Mouse (Mus musculus) small intestine, adult 2 months (tissue): Measurements from ENCODE around the gene Cdc14a. TPM values are rescaled to one million over a fixed set of nuclear protein-coding genes. Genes with fewer than 3 reads are reported as not detected.
A peak's percentile ranks its signal among the peaks of the same experiment; 100 is the strongest.

ENCODE experiments used
- H3K27ac ChIP-seq: fragments of 200-500 bp; 2 replicates; pipeline ENCODE4 v1.5.1; 2012; ENCODE audit warnings: low read depth, low read length, control low read depth, inconsistent platforms; ENCODE audit not compliant: insufficient read depth
- H3K27me3 ChIP-seq: fragments of 200-500 bp; 2 replicates; pipeline ENCODE4 v1.6.1; 2012; ENCODE audit warnings: mild to moderate bottlenecking, moderate library complexity, low read length, inconsistent platforms; ENCODE audit not compliant: control insufficient read depth, insufficient read depth
- H3K36me3 ChIP-seq: fragments of 200-500 bp; 2 replicates; pipeline ENCODE4 v1.6.1; 2012; ENCODE audit warnings: mild to moderate bottlenecking, low read length, control low read depth, inconsistent platforms; ENCODE audit not compliant: control insufficient read depth, insufficient read depth
- H3K4me1 ChIP-seq: fragments of 200-500 bp; 2 replicates; pipeline ENCODE4 v1.6.1; 2012; ENCODE audit warnings: low read length, inconsistent platforms, mixed read lengths; ENCODE audit not compliant: control insufficient read depth, insufficient read depth, insufficient read length
- H3K4me3 ChIP-seq: fragments of 200-500 bp; 2 replicates; pipeline ENCODE4 v1.5.1; 2012; ENCODE audit warnings: low read depth, mild to moderate bottlenecking, control low read depth, inconsistent platforms, low read length, moderate library complexity
- CTCF ChIP-seq: fragments of 200-500 bp; IDR thresholded peaks from 2 replicates; pipeline ENCODE4 v1.5.1; 2012; ENCODE audit warnings: low read depth, mild to moderate bottlenecking, control low read depth, inconsistent platforms, low read length, moderate library complexity, mixed read lengths; ENCODE audit not compliant: insufficient replicate concordance, insufficient read length; ENCODE audit errors: extremely low read depth
- POLR2A ChIP-seq: fragments of 200-500 bp; IDR thresholded peaks from 2 replicates; pipeline ENCODE4 v1.6.1; 2012; ENCODE audit warnings: low read depth, mild to moderate bottlenecking, control low read depth, inconsistent platforms, low read length, moderate library complexity
- WGBS: fragments of 180-500 bp; shearing (Covaris S2); methylation state at CpG from one replicate; pipeline ENCODE4 v1.1.7; 2018; 5-methylcytosine and 5-hydroxymethylcytosine counted together
- polyA plus RNA-seq: library from polyadenylated mRNA; depleted of rRNA; stranded (reverse); fragments of >200 nt; gene quantifications from 2 replicates; pipeline ENCODE4 v1.2.3, GENCODE M21; 2012

Gene Cdc14a
- polyA plus RNA-seq, 1 experiment: 8.6 TPM

GRCm38 (mm10) chr3:116398543-116398942 lies 25.3 kb downstream of the Cdc14a start:
- TF ChIP-seq CTCF (no peak), POLR2A (no peak)
- WGBS: 84% methylated on average over 10 of the region's 10 CpGs

GRCm38 (mm10) chr3:116397976-116398375 lies 25.9 kb downstream of the Cdc14a start:
- H3K4me3 ChIP-seq: no peak overlapping the region
- H3K27ac ChIP-seq: no peak overlapping the region
- no peaks in the 10 kb centered on the region for H3K27me3 ChIP-seq
- peaks cover 8% of the 10 kb centered on the region for H3K4me1 ChIP-seq
- TF ChIP-seq CTCF (no peak), POLR2A (no peak)
- 88% methylated on average over 7 of the region's 7 CpGs for WGBS
- H3K36me3 ChIP-seq: peaks cover 1% of the 10 kb centered on the region; the same call in 1 of the 2 replicates

More at GRCm38 (mm10) chr3:116398543-116398942, 25.3 kb downstream of the Cdc14a start:
- no peak overlapping the region for H3K27ac ChIP-seq
- H3K4me1 ChIP-seq: peaks cover 8% of the 10 kb centered on the region
- no peaks in the 10 kb centered on the region for H3K27me3 ChIP-seq
- H3K4me3 ChIP-seq: no peak overlapping the region
- H3K36me3 ChIP-seq: peaks cover 1% of the 10 kb centered on the region; the same call in 1 of the 2 replicates

GRCm38 (mm10) chr3:116397341-116397740 lies 26.5 kb downstream of the Cdc14a start:
- no peak overlapping the region for H3K27ac ChIP-seq
- no peaks in the 10 kb centered on the region for H3K27me3 ChIP-seq
- H3K36me3 ChIP-seq: peaks cover 4% of the 10 kb centered on the region; the same call in 1 of the 2 replicates
- 96% methylated on average over 6 of the region's 6 CpGs for WGBS
- peaks cover 8% of the 10 kb centered on the region for H3K4me1 ChIP-seq
- H3K4me3 ChIP-seq: no peak overlapping the region
- TF ChIP-seq CTCF (no peak), POLR2A (no peak)

- 90% methylated on average over 3 of the region's 3 CpGs for WGBS
- Histone ChIP-seq H3K36me3 (peaks cover 4% of the 10 kb centered on the region; the same call in 1 of the 2 replicates), H3K4me3 (no peak overlapping the region), H3K27ac (no peak overlapping the region), H3K4me1 (peaks cover 5% of the 10 kb centered on the region), H3K27me3 (no peaks in the 10 kb centered on the region)
- TF ChIP-seq CTCF (no peak), POLR2A (no peak)
These were observed 27.3 kb downstream of the Cdc14a start for GRCm38 (mm10) chr3:116396571-116396970.

- Histone ChIP-seq H3K36me3 (peaks cover 2% of the 10 kb centered on the region; the same call in 1 of the 2 replicates), H3K27ac (no peak overlapping the region), H3K4me1 (peaks cover 2% of the 10 kb centered on the region; the same call in 1 of the 2 replicates), H3K4me3 (no peak overlapping the region), H3K27me3 (no peaks in the 10 kb centered on the region)
- WGBS: 80% methylated on average over 5 of the region's 5 CpGs
- TF ChIP-seq POLR2A (no peak), CTCF (no peak)
These were observed 28.9 kb downstream of the Cdc14a start for GRCm38 (mm10) chr3:116394885-116395390.

- Histone ChIP-seq H3K27ac (no peak overlapping the region), H3K27me3 (no peaks in the 10 kb centered on the region), H3K4me1 (peaks cover 12% of the 10 kb centered on the region; the same call in 1 of the 2 replicates), H3K36me3 (peaks cover 2% of the 10 kb centered on the region; the same call in 1 of the 2 replicates), H3K4me3 (no peak overlapping the region)
- 35% methylated on average over 10 of the region's 10 CpGs for WGBS
- TF ChIP-seq POLR2A (no peak), CTCF (no peak)
These were observed 32.4 kb downstream of the Cdc14a start for GRCm38 (mm10) chr3:116391399-116391798.

GRCm38 (mm10) chr3:116389500-116390470 lies 34.0 kb downstream of the Cdc14a start:
- peaks cover 2% of the 10 kb centered on the region; the same call in 1 of the 2 replicates for H3K36me3 ChIP-seq
- peaks cover 17% of the 10 kb centered on the region; the same call in 1 of the 2 replicates for H3K4me1 ChIP-seq
- TF ChIP-seq CTCF (no peak), POLR2A (no peak)
- no peak overlapping the region for H3K4me3 ChIP-seq
- H3K27me3 ChIP-seq: no peaks in the 10 kb centered on the region
- WGBS: 36% methylated on average over 14 of the region's 14 CpGs
- peak overlapping the region; percentile 85 for H3K27ac ChIP-seq
